Mouse (Mus musculus): ENCODE results near the gene Plod3. TPM values are rescaled to one million over a fixed set of nuclear protein-coding genes. Genes with fewer than 3 reads are reported as not detected.
A peak's percentile ranks its signal among the peaks of the same experiment; 100 is the strongest.

Gene Plod3
- polyA plus RNA-seq, 1 experiment from 2014 or later: 42.2 TPM

- peaks cover 3% of the 10 kb centered on the region; the same call in 1 of the 2 replicates for H3K36me3 ChIP-seq (ENCODE audit: control insufficient read depth, insufficient read depth)
- peaks cover 51% of the 10 kb centered on the region for H3K27me3 ChIP-seq (ENCODE audit: control insufficient read depth, insufficient read depth, low read length)
- H3K4me2 ChIP-seq (ENCODE audit: low read depth, low read length): peak overlapping the region; percentile 94
- ATAC-seq (replicated peaks; ENCODE audit: extremely low read depth, insufficient read depth, low FRiP score): no peak
- peak overlapping the region; percentile 45; the same call in 1 of the 2 replicates for H3K9ac ChIP-seq (ENCODE audit: low read length)
- H3K27ac ChIP-seq (ENCODE audit: low read length): no peak overlapping the region
- under 1% methylated on average over 33 of the region's 33 CpGs for WGBS
- no peaks in the 10 kb centered on the region for H3K9me3 ChIP-seq (replicated peaks; ENCODE audit: control insufficient read depth, low read length)
- H3K4me1 ChIP-seq (ENCODE audit: control insufficient read depth, insufficient read depth, low read length): peaks cover 24% of the 10 kb centered on the region
- peak overlapping the region; percentile 54 for H3K4me3 ChIP-seq (ENCODE audit: low read length)
Observed at GRCm38 (mm10) chr5:137032033-137032421, 45.2 kb downstream of the Plod3 start.

GRCm38 (mm10) chr5:137032641-137033074 lies 45.8 kb downstream of the Plod3 start:
- peaks cover 47% of the 10 kb centered on the region for H3K27me3 ChIP-seq (ENCODE audit: control insufficient read depth, insufficient read depth, low read length)
- peak overlapping the region; percentile 94 for H3K4me2 ChIP-seq (ENCODE audit: low read depth, low read length)
- ATAC-seq (replicated peaks; ENCODE audit: extremely low read depth, insufficient read depth, low FRiP score): peak; percentile 85
- H3K9me3 ChIP-seq (replicated peaks; ENCODE audit: control insufficient read depth, low read length): no peaks in the 10 kb centered on the region
- H3K4me1 ChIP-seq (ENCODE audit: control insufficient read depth, insufficient read depth, low read length): peaks cover 24% of the 10 kb centered on the region
- whole genome bisulfite sequencing: under 1% methylated on average over 49 of the region's 49 CpGs
- no peak overlapping the region for H3K27ac ChIP-seq (ENCODE audit: low read length)
- peaks cover 7% of the 10 kb centered on the region; the same call in 1 of the 2 replicates for H3K36me3 ChIP-seq (ENCODE audit: control insufficient read depth, insufficient read depth)
- peak overlapping the region; percentile 54 for H3K4me3 ChIP-seq (ENCODE audit: low read length)
- peak overlapping the region; percentile 45; the same call in 1 of the 2 replicates for H3K9ac ChIP-seq (ENCODE audit: low read length)

GRCm38 (mm10) chr5:137036211-137036610 lies 49.4 kb downstream of the Plod3 start:
- WGBS: 82% methylated on average over 13 of the region's 13 CpGs
- ATAC-seq (replicated peaks; ENCODE audit: extremely low read depth, insufficient read depth, low FRiP score): no peak
- Histone ChIP-seq H3K36me3 (ENCODE audit: control insufficient read depth, insufficient read depth) (peaks cover 21% of the 10 kb centered on the region), H3K27me3 (ENCODE audit: control insufficient read depth, insufficient read depth, low read length) (peaks cover 12% of the 10 kb centered on the region), H3K4me2 (ENCODE audit: low read depth, low read length) (no peak overlapping the region), H3K27ac (ENCODE audit: low read length) (no peak overlapping the region), H3K9me3 (replicated peaks; ENCODE audit: control insufficient read depth, low read length) (no peaks in the 10 kb centered on the region), H3K9ac (ENCODE audit: low read length) (no peak overlapping the region), H3K4me1 (ENCODE audit: control insufficient read depth, insufficient read depth, low read length) (peaks cover 15% of the 10 kb centered on the region), H3K4me3 (ENCODE audit: low read length) (no peak overlapping the region)

- Histone ChIP-seq H3K27me3 (ENCODE audit: control insufficient read depth, insufficient read depth, low read length) (no peaks in the 10 kb centered on the region), H3K4me2 (ENCODE audit: low read depth, low read length) (no peak overlapping the region), H3K36me3 (ENCODE audit: control insufficient read depth, insufficient read depth) (peaks cover 34% of the 10 kb centered on the region), H3K27ac (ENCODE audit: low read length) (no peak overlapping the region), H3K4me1 (ENCODE audit: control insufficient read depth, insufficient read depth, low read length) (peaks cover under 1% of the 10 kb centered on the region; the same call in 1 of the 2 replicates), H3K9me3 (replicated peaks; ENCODE audit: control insufficient read depth, low read length) (no peaks in the 10 kb centered on the region), H3K9ac (ENCODE audit: low read length) (no peak overlapping the region), H3K4me3 (ENCODE audit: low read length) (no peak overlapping the region)
- ATAC-seq (replicated peaks; ENCODE audit: extremely low read depth, insufficient read depth, low FRiP score): no peak
- 92% methylated on average over 10 of the region's 10 CpGs for WGBS
Observed at GRCm38 (mm10) chr5:137039453-137039852, 52.6 kb downstream of the Plod3 start.

- H3K27ac ChIP-seq (ENCODE audit: low read length): no peak overlapping the region
- ATAC-seq (replicated peaks; ENCODE audit: extremely low read depth, insufficient read depth, low FRiP score): no peak
- H3K9me3 ChIP-seq (replicated peaks; ENCODE audit: control insufficient read depth, low read length): no peaks in the 10 kb centered on the region
- no peaks in the 10 kb centered on the region for H3K27me3 ChIP-seq (ENCODE audit: control insufficient read depth, insufficient read depth, low read length)
- no peak overlapping the region for H3K4me2 ChIP-seq (ENCODE audit: low read depth, low read length)
- H3K36me3 ChIP-seq (ENCODE audit: control insufficient read depth, insufficient read depth): peaks cover 34% of the 10 kb centered on the region
- H3K9ac ChIP-seq (ENCODE audit: low read length): no peak overlapping the region
- 85% methylated on average over 10 of the region's 10 CpGs for WGBS
- H3K4me1 ChIP-seq (ENCODE audit: control insufficient read depth, insufficient read depth, low read length): peaks cover 7% of the 10 kb centered on the region
- no peak overlapping the region for H3K4me3 ChIP-seq (ENCODE audit: low read length)
Observed at GRCm38 (mm10) chr5:137041442-137041841, 54.6 kb downstream of the Plod3 start.

- Histone ChIP-seq H3K9ac (ENCODE audit: low read length) (no peak overlapping the region), H3K4me3 (ENCODE audit: low read length) (no peak overlapping the region), H3K4me1 (ENCODE audit: control insufficient read depth, insufficient read depth, low read length) (peaks cover 7% of the 10 kb centered on the region), H3K27ac (ENCODE audit: low read length) (no peak overlapping the region), H3K27me3 (ENCODE audit: control insufficient read depth, insufficient read depth, low read length) (no peaks in the 10 kb centered on the region), H3K9me3 (replicated peaks; ENCODE audit: control insufficient read depth, low read length) (no peaks in the 10 kb centered on the region), H3K36me3 (ENCODE audit: control insufficient read depth, insufficient read depth) (peaks cover 22% of the 10 kb centered on the region), H3K4me2 (ENCODE audit: low read depth, low read length) (no peak overlapping the region)
- 93% methylated on average over 7 of the region's 7 CpGs for WGBS
- no peak for ATAC-seq (replicated peaks; ENCODE audit: extremely low read depth, insufficient read depth, low FRiP score)
Observed at GRCm38 (mm10) chr5:137043997-137044396, 57.2 kb downstream of the Plod3 start.

- peaks cover 7% of the 10 kb centered on the region for H3K4me1 ChIP-seq (ENCODE audit: control insufficient read depth, insufficient read depth, low read length)
- under 1% methylated on average over 48 of the region's 48 CpGs for WGBS
- peak; percentile 93 for ATAC-seq (replicated peaks; ENCODE audit: extremely low read depth, insufficient read depth, low FRiP score)
- H3K9me3 ChIP-seq (replicated peaks; ENCODE audit: control insufficient read depth, low read length): no peaks in the 10 kb centered on the region
- no peaks in the 10 kb centered on the region for H3K27me3 ChIP-seq (ENCODE audit: control insufficient read depth, insufficient read depth, low read length)
- H3K4me2 ChIP-seq (ENCODE audit: low read depth, low read length): peak within 1 kb of the TSS; percentile 65
- peak within 1 kb of the TSS; percentile 85 for H3K9ac ChIP-seq (ENCODE audit: low read length)
- H3K36me3 ChIP-seq (ENCODE audit: control insufficient read depth, insufficient read depth): peaks cover 15% of the 10 kb centered on the region
- H3K27ac ChIP-seq (ENCODE audit: low read length): peak within 1 kb of the TSS; percentile 70
- H3K4me3 ChIP-seq (ENCODE audit: low read length): peak within 1 kb of the TSS; percentile 85
Observed at GRCm38 (mm10) chr5:137045402-137046323, 58.8 kb downstream of the Plod3 start, which contains the start of gene Ap1s1. Ap1s1 (minus strand) TSS chr5:137046135.
